Mouse (Mus musculus) thymus, adult 2 months (tissue): ENCODE data around the gene Dnm3.

Experiments
- CTCF ChIP-seq: fragments of 200-500 bp; IDR thresholded peaks from 2 replicates; pipeline ENCODE4 v1.5.1; 2012; ENCODE audit warnings: mild to moderate bottlenecking, control low read depth, low read length, moderate library complexity, borderline replicate concordance; ENCODE audit not compliant: control insufficient read depth, poor library complexity, insufficient read depth; ENCODE audit errors: extremely low read depth
- POLR2A ChIP-seq: fragments of 200-500 bp; IDR thresholded peaks from 2 replicates; pipeline ENCODE4 v1.6.1; 2012; ENCODE audit warnings: mild to moderate bottlenecking, low read length, control low read depth, moderate library complexity; ENCODE audit not compliant: control insufficient read depth, poor library complexity, insufficient read depth; ENCODE audit errors: extremely low read depth

DNA sequence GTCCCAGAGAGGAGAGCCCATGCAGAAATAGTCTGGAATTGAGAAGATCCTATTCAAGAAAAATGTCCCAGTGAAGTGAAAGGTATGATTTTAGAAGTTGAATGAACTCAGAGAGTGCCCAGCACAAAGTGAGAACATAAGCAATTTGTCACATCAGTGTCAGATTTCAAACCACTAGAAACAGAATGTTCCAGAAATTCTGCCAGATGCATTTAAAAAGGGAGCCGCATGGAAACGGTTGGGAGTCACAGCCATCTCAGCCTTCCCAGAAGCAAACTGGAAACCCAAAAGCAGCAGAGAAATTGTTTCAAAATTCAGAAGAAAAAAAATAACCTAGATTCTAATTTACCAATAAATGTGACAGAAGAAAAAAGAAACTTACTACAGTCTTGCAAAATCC is 154.7 kb downstream of the Dnm3 start:
- TF ChIP-seq CTCF (no peak), POLR2A (no peak)
